Mouse (Mus musculus): ENCODE measurements around the gene Tprg.

DNA sequence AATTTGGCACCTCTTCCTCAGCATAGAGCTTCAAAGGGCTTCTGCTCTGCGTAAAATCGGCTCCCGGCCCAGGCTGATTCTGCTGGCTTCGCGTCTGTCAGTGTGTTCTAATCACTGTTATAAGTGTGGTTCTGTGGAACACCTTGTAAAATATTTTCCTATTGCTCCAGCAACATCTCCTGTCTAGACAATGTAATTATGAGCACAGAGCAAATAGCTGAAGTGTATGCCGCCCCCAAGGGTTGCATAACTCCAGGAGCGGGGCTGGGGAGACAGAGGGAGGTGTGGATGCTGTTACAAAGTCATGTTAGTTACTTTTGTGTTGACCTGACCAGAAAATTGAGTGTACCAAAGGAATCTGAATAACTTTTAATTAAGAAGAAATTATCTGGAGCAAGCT is 81.2 kb downstream of the Tprg start:
- TF ChIP-seq CTCF (IDR thresholded peaks at IDR 0.05; ENCODE audit: insufficient read depth, low read depth, low read length) (no peak), POLR2A (IDR thresholded peaks at IDR 0.05; ENCODE audit: insufficient read depth, low read depth, low read length) (no peak)
